Mouse (Mus musculus) liver, embryonic 14.5 days (tissue): ENCODE results near the gene Slc16a6. TPM values are rescaled to one million over a fixed set of nuclear protein-coding genes. Genes with fewer than 3 reads are reported as not detected.

Experiments used
- ATAC-seq: fragments of 200-750 bp; cut with Nextera tagmentation; 2 replicates; pipeline ENCODE4 v1.8.0; 2017; ENCODE audit warnings: moderate number of reproducible peaks, mild to moderate bottlenecking, moderate library complexity; ENCODE audit not compliant: insufficient read depth
- DNase-seq, 3 experiments: peaks; one replicate each; pipeline ENCODE4 v3.0.0-alpha.2; 2012 to 2013; ENCODE audit warnings: low read depth in 3 of 3, low spot score in 3 of 3
- H3K27ac ChIP-seq: fragments of 300-500 bp; sonication (generic); 2 replicates; pipeline ENCODE4 v1.5.1; 2014; ENCODE audit warnings: moderate library complexity, mild to moderate bottlenecking, control low read depth, inconsistent platforms
- H3K27me3 ChIP-seq: fragments of 300-500 bp; sonication (generic); 2 replicates; pipeline ENCODE4 v1.6.1; 2014; ENCODE audit warnings: mild to moderate bottlenecking, low read length, moderate library complexity; ENCODE audit not compliant: control insufficient read depth, insufficient read depth
- H3K36me3 ChIP-seq: fragments of 300-500 bp; sonication (generic); replicated peaks from 2 replicates; pipeline ENCODE4 v1.6.1; 2014; ENCODE audit warnings: low read depth; ENCODE audit not compliant: control insufficient read depth, insufficient read depth
- H3K4me1 ChIP-seq, 2 experiments: fragments of 200-500 bp in 1 of 2; fragments of 300-500 bp in 1 of 2; sonication (generic) in 1 of 2; replicated peaks; 2 replicates each; pipeline ENCODE4 v1.6.1; 2012 to 2014; ENCODE audit warnings: antibody characterized with exemption in 1 of 2, inconsistent platforms in 1 of 2, low read length in 1 of 2; ENCODE audit not compliant: control insufficient read depth in 2 of 2, insufficient read depth in 2 of 2
- H3K4me2 ChIP-seq: fragments of 300-500 bp; sonication (generic); 2 replicates; pipeline ENCODE4 v1.6.1; 2014; ENCODE audit warnings: low read depth, mild to moderate bottlenecking, control low read depth, moderate library complexity
- H3K4me3 ChIP-seq, 2 experiments: fragments of 200-500 bp in 1 of 2; fragments of 300-500 bp in 1 of 2; sonication (generic) in 1 of 2; 2 replicates each; pipeline ENCODE4 v1.5.1; 2012 to 2014; ENCODE audit warnings: low read depth in 2 of 2, low read length in 2 of 2, mild to moderate bottlenecking in 2 of 2, control low read depth in 1 of 2, inconsistent platforms in 1 of 2, moderate library complexity in 1 of 2; ENCODE audit not compliant: insufficient read depth in 1 of 2
- H3K9ac ChIP-seq: fragments of 300-500 bp; sonication (generic); replicated peaks from 2 replicates; pipeline ENCODE4 v1.6.1; 2014; ENCODE audit warnings: mild to moderate bottlenecking, control low read depth, moderate library complexity
- H3K9me3 ChIP-seq: fragments of 300-500 bp; sonication (generic); 2 replicates; pipeline ENCODE4 v1.6.1; 2016; ENCODE audit warnings: low read length, mixed read lengths; ENCODE audit not compliant: control insufficient read depth
- CTCF ChIP-seq: IDR thresholded peaks from 2 replicates; pipeline ENCODE4 v1.5.1; 2016; ENCODE audit warnings: antibody characterized with exemption, low read depth, control low read depth
- EP300 ChIP-seq: IDR thresholded peaks from 2 replicates; pipeline ENCODE4 v1.6.1; 2016; ENCODE audit warnings: antibody characterized with exemption, low read depth
- WGBS: fragments of 180-500 bp; shearing (Covaris S2); extraction: QIAGEN DNeasy Blood & Tissue Kit; methylation state at CpG from one replicate; pipeline ENCODE4 v1.1.7; 2014; ENCODE audit not compliant: insufficient replicate concordance; 5-methylcytosine and 5-hydroxymethylcytosine counted together
- polyA plus RNA-seq, 2 experiments: library from polyadenylated mRNA; depleted of rRNA in 1 of 2; stranded (reverse) in 1 of 2; unstranded in 1 of 2; fragments of >200 nt; fragmentation: Nextera tagmentation in 1 of 2; extraction: Ambion mirVana in 1 of 2; gene quantifications; 2 replicates each; pipeline versions ENCODE4 v1.2.1 to v1.2.3; 2012 to 2014

Gene Slc16a6
- polyA plus RNA-seq (2012; rRNA removed) (5.8 and 8.0 TPM in 2 replicates), polyA plus RNA-seq (2014; fragmentation: Nextera tagmentation; extraction: Ambion mirVana) (39.0 and 39.5 TPM in 2 replicates)

GRCm38 (mm10) chr11:109473171-109474085 lies at the start of gene Slc16a6, which contains the start of gene Arsg:
Gene Slc16a6, minus strand, starts transcription at chr11:109473598.
Gene Arsg, plus strand, starts transcription at chr11:109473374.
- DNase-seq (peak; percentile 83 to 88 (median 87)), ATAC-seq (peak; percentile 86)
- Histone ChIP-seq H3K27ac (peak within 1 kb of the TSS; percentile 89), H3K9ac (peak within 1 kb of the TSS; percentile 99), H3K36me3 (peaks cover 6% of the 10 kb centered on the region), H3K4me1 (peaks cover 29 to 41% of the 10 kb centered on the region in 2 experiments), H3K4me3 (peak within 1 kb of the TSS; percentile 69 to 94), H3K27me3 (no peaks in the 10 kb centered on the region), H3K4me2 (peak within 1 kb of the TSS; percentile 86), H3K9me3 (no peaks in the 10 kb centered on the region)
- under 1% methylated on average over 110 of the region's 111 CpGs for WGBS
- TF ChIP-seq EP300: peak; percentile 52; the same call in 1 of the 2 replicates
- no peak for TF ChIP-seq CTCF

GRCm38 (mm10) chr11:109520958-109521357 lies 47.6 kb upstream of the Slc16a6 start:
- Histone ChIP-seq H3K27me3 (no peaks in the 10 kb centered on the region), H3K4me1 (peaks cover 16 to 22% of the 10 kb centered on the region in 2 experiments), H3K4me2 (no peak overlapping the region), H3K9me3 (no peaks in the 10 kb centered on the region), H3K36me3 (no peaks in the 10 kb centered on the region), H3K9ac (no peak overlapping the region), H3K4me3 (no peak overlapping the region), H3K27ac (no peak overlapping the region; the same call in 1 of the 2 replicates)
- DNase-seq (no peak), ATAC-seq (no peak)
- TF ChIP-seq CTCF (no peak), EP300 (no peak)
- WGBS: 43% methylated on average over 7 of the region's 7 CpGs

DNA sequence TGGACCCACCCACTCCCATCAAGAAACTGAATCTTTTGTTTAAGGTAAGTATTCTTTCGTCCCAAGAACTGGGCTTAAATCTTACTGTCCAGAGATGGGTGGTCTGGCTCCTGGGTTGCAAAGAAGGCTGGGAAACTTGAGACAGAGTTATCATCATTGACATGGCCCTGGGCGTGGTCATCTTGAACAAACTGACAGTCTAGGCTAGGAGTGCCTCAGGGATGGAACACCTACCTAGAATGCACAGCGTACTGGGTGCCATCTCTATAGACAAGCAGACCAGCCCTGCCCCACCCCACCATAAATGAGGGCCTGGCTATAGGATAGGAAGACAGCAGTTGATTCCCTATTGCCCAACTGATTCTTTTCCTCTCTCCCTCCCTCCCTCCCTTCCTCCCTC lies 44.4 kb upstream of the Slc16a6 start:
- no peak for TF ChIP-seq CTCF
- peak; percentile 68 for TF ChIP-seq EP300
- H3K27ac ChIP-seq: peak overlapping the region; percentile 7; the same call in 1 of the 2 replicates
- H3K4me2 ChIP-seq: peak overlapping the region; percentile 32
- 18% methylated on average over 3 of the region's 3 CpGs for WGBS
- peaks cover 16 to 22% of the 10 kb centered on the region in 2 experiments for H3K4me1 ChIP-seq
- no peaks in the 10 kb centered on the region; the same call in 1 of the 2 replicates for H3K27me3 ChIP-seq
- H3K36me3 ChIP-seq: no peaks in the 10 kb centered on the region
- H3K9me3 ChIP-seq: no peaks in the 10 kb centered on the region
- H3K9ac ChIP-seq: no peak overlapping the region
- H3K4me3 ChIP-seq: no peak overlapping the region
- ATAC-seq (peak; percentile 96), DNase-seq (peak; percentile 59 to 63 (median 59))

DNA sequence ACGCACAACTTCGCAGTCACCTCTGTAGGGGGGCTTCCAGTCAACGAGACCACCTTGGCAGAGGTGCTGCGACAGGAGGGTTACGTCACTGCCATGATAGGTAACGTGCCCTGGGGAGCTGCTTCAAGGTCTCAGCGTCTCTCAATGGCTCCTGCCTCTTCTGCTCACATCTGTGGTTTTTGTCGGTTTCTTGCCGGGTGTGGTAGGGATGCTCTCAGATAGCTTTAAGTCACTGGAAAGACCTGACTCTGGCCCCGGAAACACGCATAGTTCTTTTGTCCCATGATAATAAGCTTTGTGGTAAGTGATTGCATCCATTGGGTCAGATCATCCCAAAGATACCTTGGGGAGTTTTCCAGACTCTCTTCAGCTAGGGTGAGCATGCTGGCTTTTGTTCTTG lies 43.9 kb upstream of the Slc16a6 start:
- H3K4me3 ChIP-seq: no peak overlapping the region
- H3K4me1 ChIP-seq: peaks cover 16 to 22% of the 10 kb centered on the region in 2 experiments
- WGBS: 45% methylated on average over 11 of the region's 11 CpGs
- no peak overlapping the region for H3K27ac ChIP-seq
- peak overlapping the region; percentile 32 for H3K4me2 ChIP-seq
- no peak for DNase-seq
- no peaks in the 10 kb centered on the region for H3K36me3 ChIP-seq
- no peak for TF ChIP-seq CTCF
- TF ChIP-seq EP300: no peak
- H3K9me3 ChIP-seq: no peaks in the 10 kb centered on the region
- no peak overlapping the region for H3K9ac ChIP-seq
- peak; percentile 40; the same call in 1 of the 2 replicates for ATAC-seq
- H3K27me3 ChIP-seq: no peaks in the 10 kb centered on the region; the same call in 1 of the 2 replicates
